Mouse (Mus musculus) embryo, embryonic 10 days (tissue): ENCODE measurements at regions not wholly inside any gene's neighbourhood (a gene's known extent, or its start where the extent isn't known, plus 50 kb on each side); places are given as distances from the start of the nearest gene placed in this dataset.
A peak's percentile ranks its signal among the peaks of the same experiment; 100 is the strongest.

ENCODE experiments used
- DNase-seq: peaks from one replicate; pipeline ENCODE4 v3.0.0-alpha.2; 2015; ENCODE audit warnings: low spot score

- no peak for DNase-seq
These were observed 50.1 kb upstream of the Arhgap29 start for GRCm38 (mm10) chr3:121902246-121902645.

GRCm38 (mm10) chr3:121900429-121900844 is 51.9 kb upstream of the Arhgap29 start:
- no peak for DNase-seq

- no peak for DNase-seq
These were observed 54.3 kb upstream of the Arhgap29 start for GRCm38 (mm10) chr3:121897821-121898574.

GRCm38 (mm10) chr3:121893606-121894005 is 58.7 kb upstream of the Arhgap29 start:
- no peak for DNase-seq

- DNase-seq = no peak
These were observed 59.7 kb upstream of the Arhgap29 start for GRCm38 (mm10) chr3:121892675-121893074.

- DNase-seq = peak; percentile 27
These were observed 61.0 kb upstream of the Arhgap29 start for GRCm38 (mm10) chr3:121891338-121891737.

GRCm38 (mm10) chr3:121890563-121890962 is 61.8 kb upstream of the Arhgap29 start:
- DNase-seq = no peak

GRCm38 (mm10) chr3:121886870-121887605 is 65.3 kb upstream of the Arhgap29 start:
- peak; percentile 64 for DNase-seq

GRCm38 (mm10) chr3:121886309-121886708 is 66.0 kb upstream of the Arhgap29 start:
- DNase-seq = no peak

- DNase-seq = no peak
These were observed 66.8 kb upstream of the Arhgap29 start for GRCm38 (mm10) chr3:121885265-121886178.

GRCm38 (mm10) chr3:121884328-121885248 is 67.8 kb upstream of the Arhgap29 start:
- DNase-seq = peak; percentile 94

GRCm38 (mm10) chr3:121880355-121880754 is 65.3 kb upstream of the Abcd3 start:
- no peak for DNase-seq

- no peak for DNase-seq
These were observed 60.0 kb upstream of the Abcd3 start for GRCm38 (mm10) chr3:121875072-121875471.

- no peak for DNase-seq
These were observed 59.5 kb upstream of the Abcd3 start for GRCm38 (mm10) chr3:121874576-121874975.

GRCm38 (mm10) chr3:121873572-121873971 is 58.5 kb upstream of the Abcd3 start:
- no peak for DNase-seq

- DNase-seq = no peak
These were observed 57.6 kb upstream of the Abcd3 start for GRCm38 (mm10) chr3:121872685-121873084.

- DNase-seq = no peak
These were observed 56.7 kb upstream of the Abcd3 start for GRCm38 (mm10) chr3:121871795-121872194.

GRCm38 (mm10) chr3:121870726-121871125 is 55.6 kb upstream of the Abcd3 start:
- DNase-seq = no peak

GRCm38 (mm10) chr3:121869694-121870093 is 54.6 kb upstream of the Abcd3 start:
- DNase-seq = no peak

GRCm38 (mm10) chr3:121867301-121867700 is 52.2 kb upstream of the Abcd3 start:
- no peak for DNase-seq
